Mouse (Mus musculus): ENCODE results near the gene Spdye4c.

Gene Spdye4c

DNA sequence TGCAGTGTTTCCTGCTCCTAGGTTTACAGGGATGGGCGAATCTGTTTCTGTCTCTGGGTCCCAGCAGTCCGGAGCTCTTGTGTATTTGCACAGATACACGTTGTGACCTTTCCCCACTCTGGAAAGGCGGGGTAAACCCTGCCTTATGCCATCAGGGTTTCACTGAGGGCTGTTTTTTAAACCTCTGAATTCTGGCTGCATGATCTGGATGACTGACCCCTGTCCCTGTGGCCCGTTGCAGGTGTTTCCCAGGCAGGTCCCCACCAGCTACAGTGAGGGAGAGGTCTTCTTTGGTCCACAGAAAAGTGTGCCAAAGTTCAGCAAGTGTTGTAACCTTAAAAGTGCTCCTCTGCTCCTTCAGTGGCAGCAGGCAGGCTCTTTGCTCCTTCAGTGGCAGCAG is 18.3 kb downstream of the Spdye4c start:
- no peak for DNase-seq

DNA sequence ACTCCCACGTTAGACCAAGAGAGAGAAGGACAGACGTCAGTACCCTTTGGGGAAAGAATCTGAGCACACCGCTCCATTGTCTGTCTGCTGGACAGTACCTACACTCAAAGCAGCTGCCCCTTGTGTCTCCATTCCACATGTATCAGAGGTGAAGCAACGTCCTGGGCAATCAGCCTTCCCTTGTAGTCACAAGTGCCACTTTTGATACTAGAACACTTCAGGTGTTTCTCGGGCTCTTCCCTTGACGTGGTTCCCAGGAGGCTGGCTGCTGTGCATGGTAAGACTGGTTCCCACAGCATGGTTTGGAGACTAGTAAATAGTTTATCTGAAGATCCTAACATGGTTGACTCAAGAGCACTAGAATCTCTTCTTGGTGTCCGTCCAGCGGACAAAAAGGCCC is 20.2 kb downstream of the Spdye4c start:
- DNase-seq: no peak

GRCm38 (mm10) chr2:128612275-128612674 is 21.3 kb downstream of the Spdye4c start:
- no peak for DNase-seq

DNA sequence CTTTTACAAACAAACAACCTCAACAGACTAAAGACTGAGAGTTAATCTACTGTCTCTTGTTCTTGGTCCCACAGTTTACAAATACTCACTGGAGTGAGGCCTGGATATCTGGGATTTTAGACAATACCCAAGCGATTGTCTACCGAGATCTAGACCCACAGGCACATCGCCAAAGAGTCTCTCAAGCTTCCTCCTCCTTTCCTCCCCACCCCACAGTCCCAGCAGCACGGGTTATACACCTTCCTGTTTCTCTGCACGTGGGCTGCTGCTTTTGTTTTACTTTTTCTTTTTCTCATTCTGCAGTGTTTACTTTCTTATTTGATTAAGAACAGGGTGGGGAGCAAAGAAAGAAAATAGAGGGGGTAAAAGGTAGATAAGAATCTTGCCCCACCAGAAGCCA is 22.4 kb downstream of the Spdye4c start:
- DNase-seq: no peak

DNA sequence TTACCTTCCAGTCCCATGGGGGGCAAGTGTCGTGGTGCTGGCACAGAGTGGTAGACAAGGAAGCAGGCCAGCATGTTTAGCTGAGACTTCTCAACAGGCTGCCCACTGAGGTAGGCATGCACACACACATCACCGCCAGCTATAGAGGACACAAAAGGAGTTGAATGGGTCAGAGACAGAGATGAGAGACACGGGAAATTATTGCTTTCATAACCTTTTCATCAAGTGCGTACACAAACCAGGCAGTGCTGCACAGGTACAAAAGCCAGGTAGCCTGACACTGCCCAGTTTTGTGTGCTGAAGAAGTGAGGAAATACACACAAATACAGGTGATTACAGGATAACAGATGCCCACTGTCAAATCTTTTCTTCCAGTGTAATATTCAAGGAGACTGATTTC is 24.4 kb downstream of the Spdye4c start:
- no peak for DNase-seq

- no peak for DNase-seq
Observed at GRCm38 (mm10) chr2:128620578-128620977, 29.6 kb downstream of the Spdye4c start.

Data from right cerebral cortex, postnatal 4 days (tissue).